Mouse (Mus musculus): ENCODE results near the gene Rps13. TPM values are rescaled to one million over a fixed set of nuclear protein-coding genes. Genes with fewer than 3 reads are reported as not detected.

Gene Rps13
- polyA plus RNA-seq, 1 experiment from 2014 or later, result 761 TPM

GRCm38 (mm10) chr7:116308632-116308991, 25.4 kb downstream of the Rps13 start:
- no peak overlapping the region for H3K27ac ChIP-seq
- H3K4me2 ChIP-seq (replicated peaks), result peak overlapping the region; percentile 97
- H3K27me3 ChIP-seq, result peaks cover 41% of the 10 kb centered on the region
- ATAC-seq (ENCODE audit: low FRiP score, low read depth), result peak; percentile 25
- WGBS, result 7% methylated on average over 16 of the region's 16 CpGs
- no peaks in the 10 kb centered on the region for H3K36me3 ChIP-seq
- H3K9ac ChIP-seq, result no peak overlapping the region
- no peaks in the 10 kb centered on the region for H3K9me3 ChIP-seq
- H3K4me1 ChIP-seq, result peaks cover 15% of the 10 kb centered on the region
- peak overlapping the region; percentile 63 for H3K4me3 ChIP-seq

GRCm38 (mm10) chr7:116307871-116308631, 25.9 kb downstream of the Rps13 start, which contains the start of gene Plekha7:
TSS of gene Plekha7 (minus strand) at chr7:116308376.
- Histone ChIP-seq H3K36me3 (no peaks in the 10 kb centered on the region), H3K27me3 (peaks cover 41% of the 10 kb centered on the region), H3K9ac (peak within 1 kb of the TSS; percentile 65), H3K9me3 (no peaks in the 10 kb centered on the region), H3K4me2 (replicated peaks) (peak within 1 kb of the TSS; percentile 97), H3K4me3 (peak within 1 kb of the TSS; percentile 63), H3K4me1 (peaks cover 15% of the 10 kb centered on the region), H3K27ac (no peak within 1 kb of the TSS)
- WGBS, result under 1% methylated on average over 65 of the region's 65 CpGs
- ATAC-seq (ENCODE audit: low FRiP score, low read depth), result peak; percentile 60

- Histone ChIP-seq H3K27ac (no peak overlapping the region), H3K4me3 (peak overlapping the region; percentile 63), H3K4me2 (replicated peaks) (peak overlapping the region; percentile 97), H3K9me3 (no peaks in the 10 kb centered on the region), H3K27me3 (peaks cover 41% of the 10 kb centered on the region), H3K9ac (peak overlapping the region; percentile 65), H3K4me1 (peaks cover 15% of the 10 kb centered on the region), H3K36me3 (no peaks in the 10 kb centered on the region)
- ATAC-seq (ENCODE audit: low FRiP score, low read depth), result peak; percentile 81
- 1% methylated on average over 63 of the region's 63 CpGs for WGBS
Observed at GRCm38 (mm10) chr7:116307099-116307870, 26.7 kb downstream of the Rps13 start.

GRCm38 (mm10) chr7:116306601-116307000, 27.4 kb downstream of the Rps13 start:
- no peaks in the 10 kb centered on the region for H3K36me3 ChIP-seq
- no peak overlapping the region for H3K27ac ChIP-seq
- H3K27me3 ChIP-seq, result peaks cover 41% of the 10 kb centered on the region
- H3K9me3 ChIP-seq, result no peaks in the 10 kb centered on the region
- 20% methylated on average over 5 of the region's 5 CpGs for WGBS
- H3K4me2 ChIP-seq (replicated peaks), result peak overlapping the region; percentile 97
- peaks cover 15% of the 10 kb centered on the region for H3K4me1 ChIP-seq
- peak overlapping the region; percentile 63 for H3K4me3 ChIP-seq
- no peak for ATAC-seq (ENCODE audit: low FRiP score, low read depth)
- no peak overlapping the region for H3K9ac ChIP-seq

- no peak overlapping the region; the same call in 1 of the 2 replicates for H3K27ac ChIP-seq
- H3K4me3 ChIP-seq, result no peak overlapping the region
- H3K27me3 ChIP-seq, result peaks cover 14% of the 10 kb centered on the region
- no peaks in the 10 kb centered on the region for H3K9me3 ChIP-seq
- WGBS, result 92% methylated on average over 5 of the region's 5 CpGs
- H3K36me3 ChIP-seq, result no peaks in the 10 kb centered on the region
- peaks cover 5% of the 10 kb centered on the region for H3K4me1 ChIP-seq
- H3K4me2 ChIP-seq (replicated peaks), result no peak overlapping the region
- no peak overlapping the region for H3K9ac ChIP-seq
- ATAC-seq (ENCODE audit: low FRiP score, low read depth), result no peak
Observed at GRCm38 (mm10) chr7:116301661-116302311, 32.2 kb downstream of the Rps13 start.

GRCm38 (mm10) chr7:116301144-116301543, 32.9 kb downstream of the Rps13 start:
- 92% methylated on average over 4 of the region's 4 CpGs for WGBS
- no peak overlapping the region for H3K27ac ChIP-seq
- no peak overlapping the region for H3K4me2 ChIP-seq (replicated peaks)
- no peak overlapping the region for H3K4me3 ChIP-seq
- H3K36me3 ChIP-seq, result no peaks in the 10 kb centered on the region
- ATAC-seq (ENCODE audit: low FRiP score, low read depth), result no peak
- H3K27me3 ChIP-seq, result peaks cover 8% of the 10 kb centered on the region
- H3K9ac ChIP-seq, result no peak overlapping the region
- H3K4me1 ChIP-seq, result 0 out of 2 replicates have a peak, but pooled peaks cover 3% of the 10 kb centered on the region
- no peaks in the 10 kb centered on the region for H3K9me3 ChIP-seq

- Histone ChIP-seq H3K9ac (no peak overlapping the region), H3K4me2 (replicated peaks) (no peak overlapping the region), H3K9me3 (no peaks in the 10 kb centered on the region), H3K4me3 (no peak overlapping the region), H3K27ac (no peak overlapping the region), H3K27me3 (no peaks in the 10 kb centered on the region), H3K36me3 (no peaks in the 10 kb centered on the region), H3K4me1 (peaks cover 15% of the 10 kb centered on the region)
- ATAC-seq (ENCODE audit: low FRiP score, low read depth), result no peak
- WGBS, result 90% methylated on average over 2 of the region's 2 CpGs
Observed at GRCm38 (mm10) chr7:116298851-116299250, 35.1 kb downstream of the Rps13 start.

- no peaks in the 10 kb centered on the region for H3K27me3 ChIP-seq
- no peaks in the 10 kb centered on the region for H3K36me3 ChIP-seq
- H3K9me3 ChIP-seq, result no peaks in the 10 kb centered on the region
- peaks cover 15% of the 10 kb centered on the region for H3K4me1 ChIP-seq
- no peak for ATAC-seq (ENCODE audit: low FRiP score, low read depth)
- no peak overlapping the region for H3K9ac ChIP-seq
- H3K4me3 ChIP-seq, result no peak overlapping the region
- H3K4me2 ChIP-seq (replicated peaks), result no peak overlapping the region
- WGBS, result 75% methylated on average over 10 of the region's 10 CpGs
- no peak overlapping the region for H3K27ac ChIP-seq
Observed at GRCm38 (mm10) chr7:116298389-116298788, 35.6 kb downstream of the Rps13 start.

- no peak; the same call in 1 of the 2 replicates for ATAC-seq (ENCODE audit: low FRiP score, low read depth)
- no peaks in the 10 kb centered on the region for H3K36me3 ChIP-seq
- H3K27ac ChIP-seq, result no peak overlapping the region
- H3K9ac ChIP-seq, result peak overlapping the region; percentile 31; the same call in 1 of the 2 replicates
- no peaks in the 10 kb centered on the region for H3K27me3 ChIP-seq
- no peak overlapping the region for H3K4me3 ChIP-seq
- peaks cover 15% of the 10 kb centered on the region for H3K4me1 ChIP-seq
- 50% methylated on average over 3 of the region's 3 CpGs for WGBS
- no peak overlapping the region for H3K4me2 ChIP-seq (replicated peaks)
- H3K9me3 ChIP-seq, result no peaks in the 10 kb centered on the region
Observed at GRCm38 (mm10) chr7:116294961-116295360, 39.0 kb downstream of the Rps13 start.

GRCm38 (mm10) chr7:116292377-116292776, 41.6 kb downstream of the Rps13 start:
- no peak for ATAC-seq (ENCODE audit: low FRiP score, low read depth)
- H3K27ac ChIP-seq, result no peak overlapping the region; the same call in 1 of the 2 replicates
- H3K36me3 ChIP-seq, result no peaks in the 10 kb centered on the region
- 40% methylated on average over 5 of the region's 5 CpGs for WGBS
- H3K27me3 ChIP-seq, result no peaks in the 10 kb centered on the region
- H3K9me3 ChIP-seq, result no peaks in the 10 kb centered on the region
- H3K4me1 ChIP-seq, result peaks cover 19% of the 10 kb centered on the region
- no peak overlapping the region for H3K4me3 ChIP-seq
- H3K4me2 ChIP-seq (replicated peaks), result no peak overlapping the region
- no peak overlapping the region for H3K9ac ChIP-seq

- H3K4me3 ChIP-seq, result no peak overlapping the region
- no peak overlapping the region for H3K27ac ChIP-seq
- H3K9ac ChIP-seq, result no peak overlapping the region
- peaks cover 36% of the 10 kb centered on the region for H3K4me1 ChIP-seq
- H3K4me2 ChIP-seq (replicated peaks), result no peak overlapping the region
- 88% methylated on average over 1 of the region's 1 CpGs for WGBS
- H3K9me3 ChIP-seq, result no peaks in the 10 kb centered on the region
- ATAC-seq (ENCODE audit: low FRiP score, low read depth), result no peak
- no peaks in the 10 kb centered on the region for H3K36me3 ChIP-seq
- H3K27me3 ChIP-seq, result no peaks in the 10 kb centered on the region
Observed at GRCm38 (mm10) chr7:116290559-116290958, 43.4 kb downstream of the Rps13 start.

- H3K4me1 ChIP-seq, result peaks cover 28% of the 10 kb centered on the region
- ATAC-seq (ENCODE audit: low FRiP score, low read depth), result no peak
- no peaks in the 10 kb centered on the region for H3K27me3 ChIP-seq
- no peak overlapping the region for H3K27ac ChIP-seq
- no peaks in the 10 kb centered on the region for H3K36me3 ChIP-seq
- whole genome bisulfite sequencing, result 86% methylated on average over 3 of the region's 3 CpGs
- no peak overlapping the region for H3K4me3 ChIP-seq
- no peak overlapping the region for H3K4me2 ChIP-seq (replicated peaks)
- H3K9me3 ChIP-seq, result no peaks in the 10 kb centered on the region
- H3K9ac ChIP-seq, result no peak overlapping the region
Observed at GRCm38 (mm10) chr7:116288996-116289395, 45.0 kb downstream of the Rps13 start.
